Mouse (Mus musculus) lung, postnatal 36 days (tissue): Measurements from ENCODE around the gene Ptgis.

Source experiments
- DNase-seq: peaks from one replicate; pipeline ENCODE4 v3.0.0; 2022; ENCODE audit warnings: mixed read lengths

Gene Ptgis

GRCm38 (mm10) chr2:167240008-167240964 is at the start of gene Ptgis:
Gene Ptgis (minus strand): TSS chr2:167240604.
- peak; percentile 42 for DNase-seq

GRCm38 (mm10) chr2:167281461-167281860 is 41.1 kb upstream of the Ptgis start:
- DNase-seq = peak; percentile 0

GRCm38 (mm10) chr2:167280986-167281310 is 40.5 kb upstream of the Ptgis start:
- no peak for DNase-seq

- peak; percentile 80 for DNase-seq
Observed at GRCm38 (mm10) chr2:167280090-167280985, 39.9 kb upstream of the Ptgis start.

GRCm38 (mm10) chr2:167278751-167279526 is 38.5 kb upstream of the Ptgis start:
- DNase-seq = peak; percentile 62

GRCm38 (mm10) chr2:167278011-167278410 is 37.6 kb upstream of the Ptgis start:
- DNase-seq = peak; percentile 22

GRCm38 (mm10) chr2:167277026-167277425 is 36.6 kb upstream of the Ptgis start:
- peak; percentile 30 for DNase-seq

GRCm38 (mm10) chr2:167275856-167276255 is 35.5 kb upstream of the Ptgis start:
- no peak for DNase-seq

- peak; percentile 0 for DNase-seq
Observed at GRCm38 (mm10) chr2:167274713-167275465, 34.5 kb upstream of the Ptgis start.

GRCm38 (mm10) chr2:167273206-167273740 is 32.9 kb upstream of the Ptgis start:
- DNase-seq = peak; percentile 3

GRCm38 (mm10) chr2:167272706-167273105 is 32.3 kb upstream of the Ptgis start:
- DNase-seq = no peak

- peak; percentile 44 for DNase-seq
Observed at GRCm38 (mm10) chr2:167271121-167271521, 30.7 kb upstream of the Ptgis start.

GRCm38 (mm10) chr2:167270496-167270895 is 30.1 kb upstream of the Ptgis start:
- no peak for DNase-seq

- DNase-seq = no peak
Observed at GRCm38 (mm10) chr2:167268721-167269120, 28.3 kb upstream of the Ptgis start.

GRCm38 (mm10) chr2:167268411-167268690 is 27.9 kb upstream of the Ptgis start:
- DNase-seq = no peak

GRCm38 (mm10) chr2:167267531-167268410 is 27.4 kb upstream of the Ptgis start:
- no peak for DNase-seq

GRCm38 (mm10) chr2:167266231-167266630 is 25.8 kb upstream of the Ptgis start:
- DNase-seq = no peak

- peak; percentile 51 for DNase-seq
Observed at GRCm38 (mm10) chr2:167265806-167266205, 25.4 kb upstream of the Ptgis start.

GRCm38 (mm10) chr2:167265021-167265420 is 24.6 kb upstream of the Ptgis start:
- DNase-seq = peak; percentile 0

- DNase-seq = peak; percentile 0
Observed at GRCm38 (mm10) chr2:167263931-167264330, 23.5 kb upstream of the Ptgis start.
